26 mouse cellular contexts compared by ENCODE assay signal in the genomic region with DNA sequence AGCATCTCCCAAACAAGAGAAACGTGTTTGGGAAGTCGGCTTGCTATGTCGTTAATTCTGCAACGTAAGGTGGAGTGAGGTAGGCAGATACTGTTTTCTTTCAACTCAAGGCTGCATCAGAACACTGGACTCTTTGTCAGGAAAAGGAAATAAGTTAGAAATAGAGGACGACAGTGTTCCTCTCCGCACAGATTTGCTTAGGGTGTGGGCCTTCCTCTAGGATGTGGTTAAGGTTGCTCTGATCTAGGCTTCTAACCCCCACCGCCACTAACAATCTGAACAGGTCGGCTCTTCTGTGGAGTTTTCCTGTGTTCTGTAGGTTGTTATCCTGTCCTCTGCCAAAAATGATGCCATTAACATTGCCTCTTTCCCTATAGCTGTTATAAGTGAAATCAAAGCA.
DNase-seq lines count a peak whose midpoint lies in the region; ATAC-seq and TF ChIP-seq lines count a peak whose summit lies in the region.
"Had no signal": no experiment of that assay in that cellular context is flagged by ENCODE, and none has a peak within 500 bp of the region (broad histone marks: within the 10 kb centered on the region; RNA-seq: fewer than 3 reads in every experiment).

No protein-coding gene starts in this region.

- no peak overlapping the region for H3K4me3 ChIP-seq in gastrocnemius, adult 2 months
- H3K4me3 ChIP-seq: embryonic facial prominence, embryonic 10.5 days; embryonic facial prominence, embryonic 13.5 days; erythroblast, embryonic 14.5 days; forebrain, embryonic 12.5 days; forebrain, embryonic 15.5 days; intestine, embryonic 15.5 days had no signal

- H3K27ac ChIP-seq in gastrocnemius, adult 2 months = no peak overlapping the region
- H3K27ac ChIP-seq: embryonic facial prominence, embryonic 10.5 days; embryonic facial prominence, embryonic 13.5 days; forebrain, embryonic 12.5 days; forebrain, embryonic 15.5 days; hindbrain, embryonic 14.5 days; intestine, embryonic 15.5 days had no signal

- intact Hi-C loops in heart, postnatal 14 days (cut with DNase I) = no loop called here
- intact Hi-C loops in gastrocnemius, adult 2 months (cut with DNase I) = no loop called here

- peak; percentile 48 for DNase-seq in CD4-positive helper T cell, adult 2 months (ENCODE audit: low read depth, low spot score)
- no peak for DNase-seq in liver
- DNase-seq in heart, postnatal 14 days = no peak
- no peak for DNase-seq in gastrocnemius, adult 2 months
- DNase-seq: adrenal gland, adult 2 months; adrenal gland, postnatal 25 days; cerebellum, adult 11-12 months; cerebellum, adult 8-10 months; cerebellum, postnatal 10 days; cerebellum, postnatal 36 days; embryo, embryonic 11 days; gastrocnemius, postnatal 10 days; gastrocnemius, postnatal 36 days; heart, adult 11 months; heart, postnatal 36 days; kidney, adult 11 months; kidney, adult 8-10 months had no signal

- no peak for TF ChIP-seq CTCF in gastrocnemius, adult 2 months (IDR thresholded peaks at IDR 0.05)

- peak; percentile 63 for ATAC-seq in CD4-positive, CD25-positive, alpha-beta regulatory T cell, adult 4 months
- ATAC-seq in activated CD4-positive, CD25-positive, alpha-beta regulatory T cell, adult 4 months = peak; percentile 78
- ATAC-seq: forebrain, embryonic 15.5 days; intestine, embryonic 15.5 days had no signal
